Mouse (Mus musculus) hindbrain, embryonic 11.5 days (tissue): ENCODE data around the gene Sema3e. TPM values are rescaled to one million over a fixed set of nuclear protein-coding genes. Genes with fewer than 3 reads are reported as not detected.
A peak's percentile ranks its signal among the peaks of the same experiment; 100 is the strongest.

Experiments used
- ATAC-seq: fragments of 200-750 bp; cut with Nextera tagmentation; 2 replicates; pipeline ENCODE4 v1.8.0; 2017; ENCODE audit warnings: mild to moderate bottlenecking, moderate TSS enrichment, moderate library complexity; ENCODE audit not compliant: low FRiP score
- DNase-seq: peaks from one replicate; pipeline ENCODE4 v3.0.0-alpha.2; 2015; ENCODE audit warnings: low spot score
- H3K27ac ChIP-seq: fragments of 300-500 bp; sonication (generic); 2 replicates; pipeline ENCODE4 v1.5.1; 2014; ENCODE audit warnings: mild to moderate bottlenecking, low read depth, low read length
- H3K27me3 ChIP-seq: fragments of 300-500 bp; sonication (generic); 2 replicates; pipeline ENCODE4 v1.6.1; 2014; ENCODE audit warnings: mild to moderate bottlenecking, low read length, moderate library complexity, mixed read lengths; ENCODE audit not compliant: control insufficient read depth, insufficient read depth
- H3K36me3 ChIP-seq: fragments of 300-500 bp; sonication (generic); 2 replicates; pipeline ENCODE4 v1.6.1; 2014; ENCODE audit warnings: mild to moderate bottlenecking, low read length, moderate library complexity, mixed read lengths; ENCODE audit not compliant: control insufficient read depth, insufficient read depth
- H3K4me1 ChIP-seq: fragments of 300-500 bp; sonication (generic); replicated peaks from 2 replicates; pipeline ENCODE4 v1.6.1; 2014; ENCODE audit warnings: low read length, mixed read lengths; ENCODE audit not compliant: control insufficient read depth, insufficient read depth
- H3K4me2 ChIP-seq: fragments of 300-500 bp; sonication (generic); replicated peaks from 2 replicates; pipeline ENCODE4 v1.6.1; 2014; ENCODE audit warnings: mild to moderate bottlenecking, low read depth, low read length
- H3K4me3 ChIP-seq: fragments of 300-500 bp; sonication (generic); 2 replicates; pipeline ENCODE4 v1.5.1; 2014; ENCODE audit warnings: low read depth, low read length
- H3K9ac ChIP-seq: fragments of 300-500 bp; sonication (generic); 2 replicates; pipeline ENCODE4 v1.6.1; 2014; ENCODE audit warnings: low read depth, low read length
- H3K9me3 ChIP-seq: fragments of 300-500 bp; sonication (generic); 2 replicates; pipeline ENCODE4 v1.6.1; 2016; ENCODE audit warnings: low read length; ENCODE audit not compliant: control insufficient read depth
- WGBS: fragments of 180-500 bp; shearing (Covaris S2); extraction: QIAGEN DNeasy Blood & Tissue Kit; methylation state at CpG from one replicate; pipeline ENCODE4 v1.1.7; 2014; 5-methylcytosine and 5-hydroxymethylcytosine counted together
- polyA plus RNA-seq: library from polyadenylated mRNA; unstranded; fragments of >200 nt; fragmentation: Nextera tagmentation; extraction: Ambion mirVana; gene quantifications from 2 replicates; pipeline ENCODE4 v1.2.1, GENCODE M21; 2014

The Sema3e gene
- polyA plus RNA-seq, result 2.1 and 3.3 TPM in 2 replicates

DNA sequence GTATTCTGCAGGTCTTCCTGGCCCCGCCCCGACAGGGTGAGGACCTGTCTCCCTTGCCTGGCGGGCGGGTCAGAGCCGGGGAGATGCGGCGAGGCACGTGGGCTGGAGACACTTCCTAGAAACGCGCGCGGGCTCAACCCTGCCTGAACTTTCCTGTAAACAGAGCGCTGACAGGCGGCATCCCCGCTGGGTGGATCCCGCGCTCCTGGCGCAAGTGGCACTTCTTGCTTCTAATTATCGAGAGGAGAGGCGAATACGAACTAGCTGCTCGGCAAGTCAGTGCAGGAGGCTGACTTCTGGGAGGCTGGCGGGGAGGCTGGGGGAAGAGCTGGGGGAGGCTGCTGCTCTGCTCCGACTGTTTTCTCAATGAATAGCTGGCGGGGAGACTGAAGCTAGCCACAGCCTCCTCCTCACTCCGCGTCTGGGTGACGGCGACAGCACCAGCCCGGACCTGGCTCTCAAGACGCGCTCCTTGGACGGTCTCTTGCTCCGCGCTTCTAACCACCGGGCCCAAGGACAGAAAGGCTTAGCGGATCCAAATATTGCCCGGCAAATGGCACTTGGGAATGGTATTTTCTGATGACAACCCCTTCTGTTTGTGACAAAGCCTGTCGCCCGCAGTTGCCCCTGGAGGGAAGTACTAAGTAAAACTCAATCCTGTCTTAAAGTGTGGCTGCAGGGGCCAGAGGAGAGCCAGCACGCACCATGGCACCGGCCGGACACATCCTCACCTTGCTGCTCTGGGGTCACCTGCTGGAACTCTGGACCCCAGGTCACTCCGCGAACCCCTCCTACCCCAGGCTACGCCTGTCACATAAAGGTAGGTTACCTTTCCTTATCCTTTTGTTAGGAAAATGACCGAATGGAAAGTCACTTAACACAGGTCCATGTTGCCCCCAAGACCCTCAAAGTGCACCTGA lies at the start of gene Sema3e:
Gene Sema3e, plus strand, starts transcription at position 72 of the 920 bp plus-strand sequence.
- Histone ChIP-seq H3K4me3 (peak within 1 kb of the TSS; percentile 45), H3K36me3 (no peaks in the 10 kb centered on the region), H3K4me2 (peak within 1 kb of the TSS; percentile 79), H3K27ac (no peak within 1 kb of the TSS), H3K4me1 (no peaks in the 10 kb centered on the region), H3K9me3 (no peaks in the 10 kb centered on the region), H3K27me3 (no peaks in the 10 kb centered on the region), H3K9ac (peak within 1 kb of the TSS; percentile 52)
- under 1% methylated on average over 47 of the region's 47 CpGs for WGBS
- DNase-seq (peak; percentile 56), ATAC-seq (peak; percentile 88)

GRCm38 (mm10) chr5:13977576-13977975 lies 47.5 kb upstream of the Sema3e start:
- DNase-seq (no peak), ATAC-seq (no peak)
- Histone ChIP-seq H3K4me2 (no peak overlapping the region), H3K36me3 (no peaks in the 10 kb centered on the region), H3K4me3 (no peak overlapping the region), H3K27me3 (no peaks in the 10 kb centered on the region), H3K9me3 (no peaks in the 10 kb centered on the region), H3K4me1 (no peaks in the 10 kb centered on the region), H3K9ac (no peak overlapping the region), H3K27ac (no peak overlapping the region)
- 72% methylated on average over 3 of the region's 3 CpGs for WGBS

- no peak for ATAC-seq
- no peak overlapping the region for H3K4me2 ChIP-seq
- H3K27ac ChIP-seq, result no peak overlapping the region
- no peaks in the 10 kb centered on the region for H3K4me1 ChIP-seq
- 94% methylated on average over 4 of the region's 4 CpGs for WGBS
- no peak for DNase-seq
- H3K27me3 ChIP-seq, result no peaks in the 10 kb centered on the region
- no peaks in the 10 kb centered on the region for H3K9me3 ChIP-seq
- no peaks in the 10 kb centered on the region for H3K36me3 ChIP-seq
- no peak overlapping the region for H3K4me3 ChIP-seq
- H3K9ac ChIP-seq, result no peak overlapping the region
These were observed 45.9 kb upstream of the Sema3e start for GRCm38 (mm10) chr5:13979156-13979555.

DNA sequence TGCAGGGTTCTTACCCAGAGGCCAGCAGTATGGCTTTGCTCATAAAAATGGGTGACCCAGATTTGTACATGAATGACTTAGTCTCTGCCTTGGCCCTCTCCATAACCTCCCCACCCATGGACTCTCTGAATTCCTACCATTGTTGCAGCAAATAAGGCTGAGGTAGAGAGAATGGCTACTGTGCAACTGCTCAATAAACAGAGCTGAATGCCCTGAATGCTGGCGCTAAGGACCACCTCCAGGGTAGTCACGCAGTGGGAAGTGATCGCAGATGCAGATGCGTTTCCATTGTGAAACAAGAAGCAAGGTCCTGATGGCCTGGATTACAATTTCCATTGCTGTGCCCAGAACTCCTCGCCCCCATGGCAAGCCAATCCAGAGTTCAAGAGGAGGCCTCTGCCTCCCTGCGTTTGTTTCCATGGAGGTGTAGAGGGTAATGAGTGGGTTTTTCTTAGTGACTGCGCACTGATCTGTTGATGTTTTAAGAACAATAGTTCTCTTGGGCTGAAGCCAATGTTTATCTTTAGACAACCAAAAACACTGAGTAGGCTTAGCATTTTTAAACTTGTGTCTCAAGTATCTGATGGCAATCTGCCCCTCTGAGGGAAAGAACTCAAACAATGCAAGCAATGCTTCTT lies 42.5 kb upstream of the Sema3e start:
- H3K9ac ChIP-seq, result no peak overlapping the region
- H3K27ac ChIP-seq, result no peak overlapping the region
- no peaks in the 10 kb centered on the region for H3K9me3 ChIP-seq
- H3K27me3 ChIP-seq, result no peaks in the 10 kb centered on the region
- H3K36me3 ChIP-seq, result no peaks in the 10 kb centered on the region
- DNase-seq (peak; percentile 17), ATAC-seq (peak; percentile 91)
- no peak overlapping the region for H3K4me2 ChIP-seq
- no peak overlapping the region for H3K4me3 ChIP-seq
- WGBS, result 16% methylated on average over 7 of the region's 7 CpGs
- no peaks in the 10 kb centered on the region for H3K4me1 ChIP-seq

GRCm38 (mm10) chr5:13983608-13984007 lies 41.5 kb upstream of the Sema3e start:
- 88% methylated on average over 4 of the region's 4 CpGs for WGBS
- no peaks in the 10 kb centered on the region for H3K9me3 ChIP-seq
- H3K27ac ChIP-seq, result no peak overlapping the region
- no peak overlapping the region for H3K9ac ChIP-seq
- no peaks in the 10 kb centered on the region for H3K4me1 ChIP-seq
- no peaks in the 10 kb centered on the region for H3K36me3 ChIP-seq
- no peak for ATAC-seq
- H3K4me2 ChIP-seq, result no peak overlapping the region
- H3K27me3 ChIP-seq, result no peaks in the 10 kb centered on the region
- H3K4me3 ChIP-seq, result no peak overlapping the region
- DNase-seq, result no peak

GRCm38 (mm10) chr5:13985669-13986068 lies 39.4 kb upstream of the Sema3e start:
- Histone ChIP-seq H3K36me3 (no peaks in the 10 kb centered on the region), H3K9me3 (no peaks in the 10 kb centered on the region), H3K27me3 (no peaks in the 10 kb centered on the region), H3K27ac (no peak overlapping the region), H3K4me1 (no peaks in the 10 kb centered on the region), H3K9ac (no peak overlapping the region), H3K4me2 (no peak overlapping the region), H3K4me3 (no peak overlapping the region)
- ATAC-seq (no peak), DNase-seq (no peak)
- 93% methylated on average over 3 of the region's 3 CpGs for WGBS

DNA sequence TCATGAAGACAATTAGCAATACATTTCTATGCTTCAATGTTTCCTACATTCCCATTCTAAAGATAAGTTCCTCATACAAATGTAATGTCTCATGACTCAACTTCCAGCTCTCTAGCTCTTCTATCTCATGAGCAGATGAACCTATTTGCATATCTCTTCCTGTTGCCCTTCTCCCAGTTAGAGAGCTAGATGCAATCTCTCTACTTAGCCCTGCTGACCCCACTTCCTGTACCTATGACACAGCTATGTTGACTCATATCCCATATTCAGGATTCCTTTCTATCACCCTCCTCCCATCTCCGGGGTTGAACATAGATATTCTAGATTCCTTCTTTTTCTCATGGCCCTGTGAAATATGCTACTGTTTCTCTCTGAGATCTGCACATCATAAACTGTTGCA lies 38.0 kb upstream of the Sema3e start:
- Histone ChIP-seq H3K27ac (no peak overlapping the region), H3K9me3 (no peaks in the 10 kb centered on the region), H3K36me3 (no peaks in the 10 kb centered on the region), H3K4me3 (no peak overlapping the region), H3K4me2 (no peak overlapping the region), H3K9ac (no peak overlapping the region), H3K4me1 (no peaks in the 10 kb centered on the region), H3K27me3 (no peaks in the 10 kb centered on the region)
- no peak for ATAC-seq
- whole genome bisulfite sequencing, result 85% methylated on average over 1 of the region's 1 CpGs
- DNase-seq, result no peak

- Histone ChIP-seq H3K9ac (no peak overlapping the region), H3K27ac (no peak overlapping the region), H3K36me3 (no peaks in the 10 kb centered on the region), H3K4me2 (no peak overlapping the region), H3K4me1 (no peaks in the 10 kb centered on the region), H3K4me3 (no peak overlapping the region), H3K27me3 (no peaks in the 10 kb centered on the region), H3K9me3 (no peaks in the 10 kb centered on the region)
- DNase-seq (no peak), ATAC-seq (no peak)
- WGBS, result 74% methylated on average over 2 of the region's 2 CpGs
These were observed 37.1 kb upstream of the Sema3e start for GRCm38 (mm10) chr5:13988023-13988422.
